Mouse (Mus musculus) heart, adult 11 months (tissue): ENCODE results near the gene Tppp2.

Source experiments
- DNase-seq: peaks from one replicate; pipeline ENCODE4 v3.0.0; 2022

Gene Tppp2

DNA sequence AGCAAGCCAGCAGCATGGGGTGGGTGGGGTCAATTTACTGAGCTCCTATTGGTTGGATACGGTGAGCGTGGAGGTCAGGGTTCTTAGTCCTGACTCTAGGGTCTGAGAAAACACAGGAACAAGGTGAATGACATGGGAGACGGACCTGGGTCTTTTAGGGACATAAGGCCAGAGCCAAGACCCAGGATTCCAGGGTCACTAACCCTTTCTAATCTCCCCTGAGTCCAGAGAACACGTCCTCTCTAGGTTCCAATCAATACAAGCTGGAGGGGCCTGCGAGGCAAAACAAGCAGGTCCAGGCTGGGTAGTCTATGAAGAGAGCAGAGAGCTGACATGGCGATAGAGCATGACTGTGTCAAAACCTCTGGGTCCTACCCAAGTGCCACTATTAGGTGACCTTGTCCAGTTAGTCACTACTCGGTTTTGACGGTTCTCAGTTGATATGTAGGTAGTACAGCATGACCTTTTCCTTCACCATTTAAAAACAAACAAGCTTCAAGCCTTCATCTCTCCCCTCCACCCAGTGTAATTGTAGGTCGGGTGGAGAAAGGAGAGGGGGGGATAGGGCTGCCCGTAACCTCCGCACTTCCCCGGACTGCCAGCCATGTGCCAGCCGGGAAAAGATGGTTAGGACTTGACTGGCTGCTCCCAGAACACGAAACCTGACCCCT lies 5.7 kb upstream of the Tppp2 start:
- peak; percentile 97 for DNase-seq

DNA sequence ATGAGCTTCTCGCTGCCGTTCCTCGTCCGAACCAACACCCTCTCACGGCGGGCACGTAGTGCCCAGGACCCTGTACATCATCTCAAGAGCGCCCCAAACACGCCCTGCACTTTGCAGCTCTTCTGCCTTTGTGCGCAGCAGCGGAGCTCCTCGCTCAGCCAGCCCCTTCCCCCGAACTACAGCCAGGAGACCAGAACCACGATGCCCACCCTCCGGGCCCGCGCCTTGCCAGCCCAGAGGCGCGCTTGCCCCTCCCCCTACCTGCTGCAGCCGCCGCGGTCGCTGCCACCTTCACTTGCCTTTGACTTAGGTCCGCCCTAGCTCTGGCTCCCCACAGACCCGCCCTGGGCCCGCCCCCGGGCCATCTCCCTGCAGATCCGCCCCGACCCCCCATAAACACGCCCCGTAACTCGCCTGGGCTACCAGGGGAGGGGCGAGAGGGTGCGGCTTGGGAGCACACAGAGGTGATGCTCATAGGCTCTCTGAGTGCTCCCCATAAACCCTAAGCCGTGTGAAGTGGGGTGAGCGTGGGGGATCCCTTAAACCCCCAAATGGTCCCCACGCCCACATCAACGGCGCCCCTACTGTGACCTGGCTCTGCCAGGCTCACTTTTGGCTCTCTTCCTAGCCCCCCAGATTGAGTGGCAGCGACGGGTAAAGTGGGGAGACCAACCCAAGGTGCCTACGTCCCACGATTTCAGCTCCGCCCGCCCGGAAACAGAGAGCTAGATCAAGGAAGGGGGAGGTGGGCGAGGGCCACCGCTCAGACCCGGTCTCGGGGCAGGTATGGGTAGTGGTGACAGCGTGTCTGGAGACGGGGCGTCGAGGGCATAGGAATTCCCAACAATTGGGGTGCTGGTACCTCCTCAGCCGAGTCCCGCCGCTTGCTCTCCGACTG lies 4.9 kb upstream of the Tppp2 start:
- peak; percentile 99 for DNase-seq

DNA sequence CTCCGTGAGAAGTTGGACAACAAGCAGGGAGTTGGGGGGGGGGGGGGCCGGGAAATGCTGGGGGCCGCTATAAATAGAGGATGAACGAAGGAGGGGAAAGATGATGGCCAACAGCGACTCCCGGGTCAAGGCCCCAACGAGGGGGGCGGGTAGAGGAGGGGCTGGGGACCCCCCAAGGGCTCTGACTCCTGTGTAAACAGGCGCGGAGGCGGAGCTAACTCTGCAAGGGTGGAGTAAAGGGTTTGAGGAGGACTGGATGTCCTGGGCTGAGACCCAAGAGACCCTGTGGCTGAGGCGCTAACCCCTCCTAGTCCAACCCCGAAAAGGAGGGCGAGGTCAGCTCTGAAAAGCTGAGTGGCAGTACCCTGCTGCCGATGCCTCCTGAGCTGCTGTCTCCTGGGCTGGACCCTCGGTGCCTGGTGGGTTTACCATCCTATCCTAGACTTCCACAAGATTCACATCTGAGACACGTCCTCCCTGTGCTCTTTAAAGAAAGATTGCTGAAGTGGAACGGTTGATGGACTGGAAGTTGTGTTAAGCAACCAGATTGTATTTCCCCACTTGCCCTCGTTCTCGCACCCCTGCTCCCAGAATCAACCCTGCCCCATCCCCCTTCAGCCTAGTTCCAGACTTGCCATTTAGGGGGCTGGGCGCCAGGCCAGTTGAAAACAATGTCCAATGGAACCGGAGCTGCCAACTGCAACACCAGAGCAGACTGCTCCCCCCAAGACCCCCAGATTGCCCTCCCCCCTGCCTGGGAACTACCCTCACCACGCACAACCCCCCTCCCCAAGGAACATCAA lies 4.1 kb upstream of the Tppp2 start, which contains the start of gene Ndrg2:
TSS of gene Ndrg2 (minus strand) at position 199 of the 803 bp plus-strand sequence.
- DNase-seq = peak; percentile 100

DNA sequence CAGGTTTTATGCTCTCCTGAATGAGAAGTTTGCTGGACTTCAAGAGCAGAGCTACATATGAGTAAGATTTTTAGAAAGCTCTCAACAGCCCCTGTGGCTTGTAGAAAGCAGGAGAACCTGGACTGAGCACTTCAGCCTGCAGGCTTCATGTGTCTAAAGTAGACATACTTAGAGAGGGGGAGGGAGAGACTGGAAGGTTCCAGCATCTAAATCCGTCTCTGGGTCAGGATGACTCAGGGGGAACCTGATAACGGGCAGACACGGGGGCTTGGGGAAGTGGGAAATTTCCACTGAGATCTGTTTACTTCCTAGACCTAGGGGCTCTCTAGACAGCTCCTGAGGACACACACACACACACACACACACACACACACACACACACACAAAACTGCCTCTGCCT lies 3.2 kb upstream of the Tppp2 start:
- DNase-seq = peak; percentile 96

DNA sequence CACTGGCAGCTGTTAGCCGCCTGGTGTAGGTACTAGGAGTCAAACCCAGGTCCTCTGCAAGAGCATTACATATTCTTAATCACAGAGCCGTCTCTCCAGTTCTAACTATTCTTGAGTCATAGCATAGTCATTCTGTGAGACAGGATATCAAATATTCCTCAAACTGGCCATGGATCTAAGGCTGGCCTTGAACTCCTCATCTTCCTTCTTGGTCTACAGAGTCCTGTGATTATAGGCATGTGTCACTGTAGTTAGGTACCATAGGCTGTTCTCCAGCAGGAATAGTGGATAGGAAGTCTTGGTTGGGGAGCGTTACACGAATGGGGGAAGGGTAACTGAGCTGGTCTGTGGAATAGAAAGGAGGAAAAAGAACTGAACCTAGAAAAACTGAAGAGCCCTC lies 1.7 kb upstream of the Tppp2 start:
- DNase-seq = no peak

DNA sequence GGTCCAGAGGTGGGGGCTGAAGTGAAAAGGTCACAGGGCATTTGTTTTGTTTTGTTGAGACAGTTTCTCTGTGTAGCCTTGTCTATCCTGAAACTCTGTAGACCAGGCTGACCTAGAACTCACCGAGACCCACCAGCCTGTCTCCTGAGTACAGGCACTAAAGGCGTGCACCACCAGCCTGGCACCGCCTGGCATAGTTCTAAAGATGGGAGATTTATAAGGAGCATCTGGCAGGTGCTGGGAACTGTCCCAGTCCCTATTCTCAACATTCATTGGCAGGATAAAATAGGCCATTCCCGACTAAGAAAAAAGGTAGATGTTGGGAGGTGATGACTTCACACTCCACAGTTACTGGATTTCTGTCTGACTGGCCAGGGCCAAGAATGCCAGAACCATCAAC lies 741 bp downstream of the Tppp2 start:
- no peak for DNase-seq

DNA sequence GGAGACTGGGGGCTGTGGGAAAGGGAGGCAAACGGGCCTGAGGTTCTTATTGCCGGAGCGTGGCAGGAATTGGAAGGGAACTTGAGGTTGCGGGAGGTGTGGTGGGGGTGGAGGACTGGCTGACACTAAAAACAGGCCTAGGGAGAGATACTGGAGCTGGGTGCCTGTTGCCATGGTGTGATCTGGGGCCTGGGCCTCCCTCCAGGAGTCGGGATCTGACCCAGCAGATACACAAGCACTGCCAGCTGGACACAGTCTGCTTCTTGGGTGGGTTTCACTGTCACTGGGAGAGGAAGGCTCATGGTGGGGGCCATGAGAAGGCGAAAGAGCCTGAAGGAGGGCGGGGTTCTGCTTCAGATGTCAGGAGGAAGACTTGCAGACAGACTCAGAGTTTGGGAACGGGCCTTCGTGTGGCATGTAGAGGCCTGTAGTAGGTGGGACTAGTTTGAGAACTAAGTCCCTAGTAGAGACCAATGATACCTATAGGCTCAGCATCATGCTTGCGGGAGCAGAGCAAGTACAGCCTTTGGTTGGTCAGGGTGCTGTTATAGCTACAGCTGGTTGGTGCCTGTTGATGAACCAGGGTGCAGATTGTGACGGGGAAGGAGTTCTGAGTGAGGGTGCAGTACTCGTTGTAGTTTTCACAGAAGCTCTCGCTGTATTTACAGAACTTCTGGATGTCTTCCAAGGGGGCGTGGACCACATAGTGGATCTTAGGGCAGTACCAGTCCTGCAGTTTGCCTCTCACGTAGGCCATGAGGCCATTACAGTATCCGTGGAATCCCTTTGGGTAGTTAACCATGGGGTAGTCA lies 3.7 kb downstream of the Tppp2 start:
- DNase-seq = peak; percentile 99

DNA sequence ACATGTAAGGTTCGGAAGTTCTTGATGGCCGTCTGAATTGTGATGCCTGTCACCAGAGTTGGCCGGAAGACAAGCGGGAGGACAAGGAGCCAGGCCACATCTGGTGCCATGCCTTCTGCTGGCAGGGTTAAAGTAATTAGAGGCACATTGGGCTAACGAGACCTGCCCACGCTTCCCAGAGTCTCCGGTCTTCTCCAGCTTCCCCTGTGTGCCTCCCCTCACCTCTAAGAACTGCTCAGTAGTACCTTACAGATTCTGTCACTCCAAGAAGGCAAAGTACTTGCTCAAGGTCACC lies 4.3 kb downstream of the Tppp2 start, which contains the start of gene Rnase13:
TSS of gene Rnase13 (minus strand) at position 203 of the 295 bp plus-strand sequence.
- peak; percentile 89 for DNase-seq

DNA sequence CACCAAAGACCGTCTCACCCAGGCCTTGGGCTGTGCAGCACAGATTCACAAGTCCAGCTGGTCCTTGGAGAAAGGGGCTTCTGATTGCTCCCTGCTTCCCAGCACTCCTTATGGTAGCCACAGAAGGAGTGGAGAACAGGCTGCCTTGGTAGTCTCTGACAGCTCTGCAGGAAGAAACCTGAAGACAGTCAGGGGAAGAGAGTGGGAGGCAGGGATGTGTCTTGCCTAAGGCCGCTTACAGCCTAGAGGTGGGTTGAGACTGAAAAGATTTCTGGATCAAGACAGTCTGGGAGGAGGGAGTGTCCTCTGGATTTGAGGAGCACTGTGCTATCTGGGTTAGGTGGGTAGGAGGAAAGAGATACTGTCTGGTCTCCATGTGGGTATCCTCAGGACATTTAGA lies 4.7 kb downstream of the Tppp2 start:
- DNase-seq = peak; percentile 68

DNA sequence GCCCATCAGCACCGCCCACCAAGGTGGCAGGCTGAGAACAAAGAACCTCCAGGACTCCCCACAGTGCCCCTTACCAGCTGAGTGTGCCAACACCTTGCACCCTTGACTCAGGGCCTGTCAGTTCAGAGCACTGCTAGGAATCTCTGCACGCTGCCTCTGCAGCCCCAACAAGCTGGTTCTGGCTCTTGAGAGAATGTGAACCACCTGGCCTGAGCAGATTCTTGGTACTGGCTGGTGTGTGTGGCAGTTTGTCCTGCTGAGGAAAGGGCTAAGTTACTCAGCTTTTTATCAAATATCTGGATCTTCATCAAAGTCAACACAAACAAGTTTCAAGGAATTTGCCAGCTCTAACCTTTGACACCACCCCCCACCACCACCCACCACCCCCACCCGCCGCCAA lies 5.3 kb downstream of the Tppp2 start:
- peak; percentile 82 for DNase-seq

DNA sequence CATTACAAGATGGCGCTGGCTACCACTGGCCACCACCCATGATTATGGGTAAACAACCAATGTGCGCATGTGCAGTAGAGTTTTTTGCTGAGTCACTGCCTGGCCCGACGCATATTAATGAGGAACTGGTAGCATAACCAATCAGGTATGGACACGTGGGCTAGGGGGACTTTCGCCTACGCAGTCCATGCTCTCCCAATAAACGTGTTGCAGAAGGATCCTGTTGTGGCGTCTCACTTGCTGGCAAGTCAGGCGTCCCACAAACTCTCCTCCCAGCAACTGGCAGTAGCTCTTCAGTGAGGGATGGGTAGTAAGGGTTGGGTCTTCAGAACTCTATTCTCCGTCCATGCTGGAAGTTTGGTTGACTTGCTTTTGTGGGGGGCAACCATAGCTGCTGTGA lies 8.7 kb downstream of the Tppp2 start:
- peak; percentile 79 for DNase-seq

DNA sequence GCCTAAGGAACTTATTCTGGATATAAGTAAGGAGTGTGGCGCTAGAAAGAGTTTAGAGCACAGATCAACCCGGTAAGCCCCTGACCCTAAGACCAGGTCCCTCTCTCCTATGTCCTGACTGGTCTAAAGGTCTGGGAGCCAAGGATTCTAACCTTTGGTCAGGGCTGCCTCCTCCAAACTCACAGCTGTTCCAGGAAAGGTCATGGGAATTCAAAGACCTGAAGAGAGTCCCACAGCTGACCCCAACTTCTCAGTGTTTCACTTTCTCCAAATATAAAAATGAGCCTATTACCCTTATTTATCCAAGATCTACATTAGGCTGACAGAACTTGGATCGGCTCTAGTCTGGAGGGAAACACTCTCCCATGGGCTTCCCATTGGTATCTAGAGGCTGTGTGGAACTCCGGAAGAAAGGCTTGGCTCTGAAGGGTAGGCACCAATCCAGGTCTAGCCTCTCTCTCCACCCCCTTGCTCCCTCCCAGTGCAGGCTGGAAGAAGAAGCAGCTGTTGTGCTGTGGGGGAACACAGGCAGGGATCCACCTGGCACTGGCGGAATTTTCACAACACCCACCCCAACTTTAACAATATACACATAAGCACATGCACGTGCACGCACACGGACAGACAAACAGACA lies 11.2 kb downstream of the Tppp2 start:
- peak; percentile 99 for DNase-seq

DNA sequence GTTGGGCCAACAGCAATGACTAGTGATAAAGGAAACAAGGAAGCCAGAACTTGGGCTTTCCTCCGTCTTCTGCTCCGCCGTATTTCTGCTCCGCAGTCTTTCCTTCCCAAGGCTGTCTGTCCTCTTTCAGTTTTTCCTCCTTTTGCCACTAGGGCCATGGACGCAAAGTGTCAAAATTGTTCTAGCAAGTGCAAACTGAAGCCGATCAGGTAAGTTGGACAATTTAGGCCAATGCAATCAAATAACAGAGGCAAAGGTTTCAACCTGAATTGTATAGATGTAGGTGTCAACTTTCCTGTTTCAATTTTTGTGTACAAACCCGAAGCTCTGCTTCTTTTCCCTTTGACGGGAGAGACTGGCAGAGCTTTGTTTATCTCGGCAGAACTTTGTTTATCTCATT lies 11.7 kb downstream of the Tppp2 start:
- DNase-seq = no peak

DNA sequence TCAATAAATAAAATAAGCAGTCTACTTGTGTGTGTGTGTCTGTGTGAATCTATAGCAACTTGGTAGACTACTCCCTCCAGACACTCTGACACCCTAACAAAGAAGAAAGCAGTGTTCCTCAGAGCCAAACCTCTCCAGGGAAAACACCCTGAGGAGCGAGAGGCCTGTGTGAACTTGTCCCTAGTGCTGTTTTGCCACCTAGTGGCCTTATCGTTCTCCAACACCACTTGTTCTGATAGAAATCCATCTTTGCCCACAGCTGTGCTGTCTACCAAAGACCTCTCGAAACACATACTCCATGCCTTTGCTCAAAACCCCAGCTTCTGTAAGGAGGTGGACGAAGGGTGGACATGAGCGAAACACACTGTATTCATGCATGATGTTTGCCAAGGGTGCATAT lies 12.6 kb downstream of the Tppp2 start:
- peak; percentile 94 for DNase-seq

DNA sequence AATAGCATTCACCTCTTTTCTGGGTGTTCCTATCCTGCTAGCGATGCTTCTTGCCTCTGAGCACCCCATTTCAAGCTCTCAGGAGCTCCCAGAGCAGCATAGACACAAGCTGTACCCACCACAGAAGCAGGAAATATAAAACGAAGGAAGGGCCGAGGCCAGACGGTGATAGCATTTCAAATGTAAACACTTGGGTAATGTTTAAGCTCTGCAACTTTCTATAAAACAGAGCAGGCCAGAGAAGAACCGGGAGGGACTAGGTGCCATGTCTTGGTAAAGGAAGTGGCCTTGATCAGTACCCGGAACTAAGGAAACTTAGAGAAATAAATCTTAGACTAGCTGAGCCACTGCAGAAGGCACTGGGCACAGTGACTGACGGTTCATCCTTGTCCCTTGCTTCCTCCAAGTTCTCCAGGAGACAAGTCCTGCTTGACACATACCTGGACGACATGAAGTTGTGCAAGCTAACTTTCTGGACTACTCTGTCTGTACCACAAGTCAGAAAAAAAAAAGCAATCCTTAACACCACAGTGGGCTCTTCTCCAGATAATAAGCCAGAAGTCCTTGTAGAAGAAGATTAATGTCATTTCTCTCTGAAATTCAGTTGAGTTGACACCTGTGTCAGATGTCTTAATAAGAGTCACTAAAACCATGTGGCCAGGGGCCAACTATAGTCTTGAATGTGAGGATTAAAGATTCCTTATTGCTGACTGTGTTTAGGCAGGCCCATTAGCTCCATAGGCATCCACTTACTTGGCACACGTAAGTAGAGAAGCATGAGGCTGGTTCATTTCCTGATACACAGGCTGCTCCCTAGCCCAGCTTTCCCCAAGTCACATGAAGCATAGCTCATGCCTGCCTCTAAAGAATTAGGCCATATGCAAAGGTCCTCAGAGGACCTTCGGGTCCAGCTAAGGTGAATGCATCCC lies 14.1 kb downstream of the Tppp2 start:
- peak; percentile 65 for DNase-seq

DNA sequence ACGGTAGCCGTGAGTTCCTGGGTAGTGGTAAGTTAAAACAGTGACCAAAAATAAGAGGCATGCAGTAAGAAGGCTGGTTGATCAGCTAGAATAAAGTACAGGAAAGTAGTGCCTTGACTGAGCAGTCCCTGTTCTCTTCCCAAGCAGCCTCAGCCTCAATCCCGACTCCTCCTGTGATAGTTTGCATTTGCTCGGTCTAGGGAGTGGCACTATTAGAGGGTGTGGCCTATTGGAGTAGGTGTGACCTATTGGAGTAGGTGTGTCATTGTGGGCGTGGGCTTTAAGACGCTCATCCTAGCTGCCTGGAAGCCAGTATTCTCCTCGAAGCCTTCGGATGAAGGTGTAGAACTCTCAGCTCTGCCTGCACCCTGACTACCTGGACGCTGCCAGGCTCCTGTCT lies 20.8 kb downstream of the Tppp2 start:
- no peak for DNase-seq

DNA sequence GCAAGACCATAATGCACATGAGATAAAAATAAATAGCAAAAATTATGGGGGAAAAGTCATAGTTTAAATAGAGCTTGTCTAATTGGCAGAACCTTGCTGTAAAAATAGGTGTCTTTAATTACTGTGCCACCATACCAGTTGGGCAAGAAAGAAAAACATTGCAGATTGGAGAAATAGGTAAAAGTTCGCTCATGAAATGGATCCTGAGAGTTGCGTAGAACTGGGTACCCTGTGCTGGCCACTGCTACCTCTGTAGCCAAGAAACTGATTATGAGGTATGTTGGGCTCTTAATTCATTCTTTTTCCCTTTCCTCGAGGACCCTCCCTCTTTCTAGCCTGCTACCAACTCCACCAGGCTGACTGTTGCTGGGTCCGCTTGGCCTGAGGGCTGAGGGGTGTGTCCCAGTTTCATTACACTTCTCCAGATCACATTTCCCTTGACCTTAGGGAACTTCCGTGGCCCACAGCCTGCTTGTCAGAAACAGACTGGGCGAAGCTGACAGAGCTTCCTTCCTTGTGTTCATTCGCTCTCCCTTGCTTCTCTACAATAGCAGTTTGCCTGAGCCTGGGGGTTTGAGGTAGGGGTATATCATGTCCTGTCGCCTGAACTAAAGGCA lies 22.8 kb downstream of the Tppp2 start:
- DNase-seq = peak; percentile 95

DNA sequence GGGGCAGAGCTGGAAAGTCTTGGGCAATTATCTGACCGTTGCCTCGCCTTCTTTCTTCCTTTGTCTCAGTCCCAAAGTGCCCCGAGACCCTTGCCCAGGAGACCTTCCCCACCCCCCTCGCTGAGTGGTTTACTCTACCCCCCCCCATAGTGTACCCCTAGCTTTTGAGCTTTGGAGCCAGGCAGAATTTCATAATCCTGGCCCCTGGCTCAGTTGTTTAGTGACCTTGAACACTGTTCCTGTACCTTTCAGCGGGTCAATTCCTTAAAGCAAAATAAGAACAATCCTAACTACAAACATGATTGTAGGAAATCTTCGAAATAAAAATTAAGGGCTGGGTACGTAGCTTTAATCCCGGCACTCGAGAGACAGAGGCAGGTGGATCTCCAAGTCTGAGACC lies 23.4 kb downstream of the Tppp2 start:
- DNase-seq = no peak

DNA sequence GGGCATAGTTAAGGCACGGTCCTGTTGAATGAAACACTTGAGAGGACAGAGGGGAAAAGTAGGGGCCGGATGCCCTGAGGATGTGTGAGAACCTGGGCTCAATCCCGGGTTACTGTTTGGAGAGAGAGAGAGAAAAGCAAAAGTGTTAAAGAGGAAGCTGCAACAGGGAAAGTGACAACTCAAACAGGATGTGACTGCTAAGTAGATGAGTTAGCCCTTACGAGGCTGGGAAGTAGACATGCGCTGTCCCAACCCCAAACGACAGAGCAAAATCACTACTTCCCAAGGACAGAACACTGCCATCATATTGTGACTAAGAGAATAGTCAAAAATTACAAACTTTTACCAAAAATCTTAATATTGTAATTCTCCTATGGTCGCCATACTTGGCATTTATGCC lies 24.0 kb downstream of the Tppp2 start:
- no peak for DNase-seq

DNA sequence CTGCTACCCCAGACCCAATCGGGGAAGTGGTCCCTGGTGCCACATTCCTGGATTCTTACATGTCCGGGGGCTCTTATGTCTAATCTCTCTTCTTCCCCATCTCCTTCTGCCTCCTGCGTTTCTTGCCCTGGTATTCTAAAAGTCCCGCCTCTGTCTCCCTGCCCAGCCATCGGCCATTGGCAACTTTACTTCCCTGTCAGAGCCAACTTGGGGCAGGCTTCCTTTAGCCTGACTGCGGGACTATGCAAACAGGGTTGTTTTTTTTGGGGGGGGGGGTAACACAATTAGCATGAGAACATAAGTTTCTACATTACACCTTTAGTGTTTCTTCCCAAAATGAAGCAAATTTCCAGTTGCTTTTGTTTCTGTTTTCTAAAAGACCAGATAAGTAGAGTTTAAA lies 25.1 kb downstream of the Tppp2 start:
- no peak for DNase-seq

DNA sequence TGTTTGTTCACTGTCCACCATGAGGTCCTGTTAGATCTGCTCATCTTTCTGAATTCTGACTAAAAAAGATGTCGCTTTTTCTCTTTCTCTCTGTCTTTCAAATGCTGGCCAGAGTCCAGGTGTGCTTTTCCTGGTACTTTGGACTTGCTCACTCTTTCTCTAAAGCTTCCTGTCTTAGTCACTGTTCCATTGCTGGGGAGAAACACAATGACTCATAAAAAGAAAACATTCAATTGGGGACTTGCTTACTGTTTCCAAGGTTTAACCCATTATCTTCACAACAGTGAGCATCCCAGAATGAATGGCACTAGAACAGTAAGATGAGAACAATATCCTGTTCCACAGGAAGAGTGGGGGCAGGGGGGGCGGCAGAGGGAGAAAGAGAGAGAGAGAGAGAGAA lies 42.1 kb downstream of the Tppp2 start:
- no peak for DNase-seq
